ENCODE assay signal across 8 mouse cellular contexts in the genomic region with DNA sequence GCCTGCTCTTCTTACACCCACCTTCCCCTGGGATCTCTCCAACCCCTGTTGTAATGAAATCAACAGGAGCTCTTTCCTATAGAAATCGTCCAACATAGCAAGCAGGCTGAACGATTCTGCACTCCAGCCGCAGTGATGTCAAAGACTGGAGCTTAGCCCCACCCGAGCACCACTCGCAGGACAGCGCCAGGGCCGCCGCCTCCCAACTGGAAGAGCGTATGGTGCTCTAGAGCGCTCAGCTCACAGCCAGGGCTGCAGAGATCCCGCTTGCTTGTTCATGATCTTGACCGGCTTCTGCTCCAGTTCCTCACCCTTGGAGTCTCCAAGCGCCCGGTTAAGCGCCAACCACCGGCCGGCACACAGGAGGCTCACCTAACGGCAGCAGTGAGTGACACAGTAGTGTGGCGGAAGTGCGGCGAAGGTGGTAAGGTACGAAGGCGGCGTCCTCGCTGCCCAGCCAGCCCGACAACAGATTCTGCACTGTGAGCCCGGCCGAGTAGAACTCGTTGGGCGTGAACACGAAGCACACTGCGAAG. TPM values are rescaled to one million over a fixed set of nuclear protein-coding genes. Genes with fewer than 3 reads are reported as not detected.
A peak's percentile ranks its signal among the peaks of the same experiment; 100 is the strongest.
DNase-seq lines count a peak whose midpoint lies in the region; TF ChIP-seq lines count a peak whose summit lies in the region.

No protein-coding gene starts in this region.

- no peak for TF ChIP-seq POLR2A in bone marrow macrophage, adult 2 months (IDR thresholded peaks at IDR 0.05; ENCODE audit: borderline replicate concordance, low read depth, low read length)

- H3K27ac ChIP-seq in layer of hippocampus, adult 2 months = peak overlapping the region; percentile 99
- H3K27ac ChIP-seq in bone marrow macrophage, adult 2 months (ENCODE audit: insufficient read depth, low read depth, low read length) = peak overlapping the region; percentile 68
- H3K27ac ChIP-seq in hindbrain, embryonic 10.5 days = peak overlapping the region; percentile 96

- peak overlapping the region; percentile 84 for H3K4me3 ChIP-seq in layer of hippocampus, adult 2 months
- H3K4me3 ChIP-seq in bone marrow macrophage, adult 2 months (ENCODE audit: insufficient read depth, low read length) = peak overlapping the region; percentile 97
- H3K4me3 ChIP-seq in hindbrain, embryonic 10.5 days = peak overlapping the region; percentile 86

- H3K27me3 ChIP-seq in hindbrain, embryonic 10.5 days (ENCODE audit: insufficient read depth, poor library complexity, severe bottlenecking) = no peaks in the 10 kb centered on the region

- peaks cover 52% of the 10 kb centered on the region for H3K36me3 ChIP-seq in hindbrain, embryonic 10.5 days

- peaks cover 14% of the 10 kb centered on the region for H3K4me1 ChIP-seq in bone marrow macrophage, adult 2 months (ENCODE audit: control insufficient read depth, insufficient read depth, low read length)
- peaks cover 63% of the 10 kb centered on the region for H3K4me1 ChIP-seq in hindbrain, embryonic 10.5 days (replicated peaks)

- no peaks in the 10 kb centered on the region for H3K9me3 ChIP-seq in hindbrain, embryonic 10.5 days

- TF ChIP-seq CTCF in layer of hippocampus, adult 2 months (conservative IDR thresholded peaks at IDR 0.05) = no peak; the same call in 1 of the 2 replicates
- TF ChIP-seq CTCF in bone marrow macrophage, adult 2 months (IDR thresholded peaks at IDR 0.05; ENCODE audit: low read depth, low read length) = no peak

- DNase-seq in layer of hippocampus, adult 2 months (ENCODE audit: low spot score in 2 of 2) = peak in 1 of 2 experiments; percentile 33
- no peak for DNase-seq in layer of hippocampus, postnatal 10 days (ENCODE audit: low spot score in 2 of 2)
- DNase-seq in hindbrain, embryonic 10.5 days (ENCODE audit: low spot score) = no peak
- DNase-seq in lung, postnatal 36 days = peak; percentile 86
- DNase-seq in adrenal gland, postnatal 10 days = no peak
- no peak for DNase-seq in layer of hippocampus, adult 8-10 months (ENCODE audit: low spot score in 2 of 2)
- DNase-seq in gastrocnemius, postnatal 10 days = no peak

- WGBS in hindbrain, embryonic 10.5 days = under 1% methylated on average over 32 of the region's 32 CpGs

RNA-seq across cellular contexts. Expression of a gene that starts 0.6 kb away (rescaled TPM):
- 1 to 10 TPM; 5.7 to 7.9 TPM for total RNA-seq in layer of hippocampus, adult 2 months (2021)
- total RNA-seq in layer of hippocampus, postnatal 10 days (2021) = 10 to 100 TPM; 12.4 to 14.1 TPM
- 58.6 and 69.4 TPM in 2 replicates for polyA plus RNA-seq in bone marrow macrophage, adult 2 months (2012; ENCODE audit: insufficient read depth, insufficient read length, missing spikeins)
- polyA plus RNA-seq in hindbrain, embryonic 10.5 days (2016; fragmentation: Nextera tagmentation; extraction: Ambion mirVana) = 259 and 305 TPM in 2 replicates
- total RNA-seq in adrenal gland, postnatal 10 days (2021) = 10 to 100 TPM; 24.0 to 31.5 TPM
- total RNA-seq in layer of hippocampus, adult 8-10 months (2022) = 1 to 10 TPM; 4.1 to 7.2 (median 4.4) TPM
- 10 to 100 TPM; 15.7 to 19.8 TPM for total RNA-seq in gastrocnemius, postnatal 10 days (2021)

RNA-seq across cellular contexts. Expression of a gene that starts 0.9 kb away (rescaled TPM):
- 10 to 100 TPM; 24.0 to 25.2 TPM for total RNA-seq in layer of hippocampus, adult 2 months (2021)
- 10 to 100 TPM; 21.4 to 22.4 TPM for total RNA-seq in layer of hippocampus, postnatal 10 days (2021)
- 11.4 and 14.4 TPM in 2 replicates for polyA plus RNA-seq in bone marrow macrophage, adult 2 months (2012; ENCODE audit: insufficient read depth, insufficient read length, missing spikeins)
- 37.1 and 40.9 TPM in 2 replicates for polyA plus RNA-seq in hindbrain, embryonic 10.5 days (2016; fragmentation: Nextera tagmentation; extraction: Ambion mirVana)
- 10 to 100 TPM; 18.6 to 21.7 TPM for total RNA-seq in adrenal gland, postnatal 10 days (2021)
- total RNA-seq in layer of hippocampus, adult 8-10 months (2022) = 10 to 100 TPM; 22.4 to 25.7 (median 25.2) TPM
- total RNA-seq in gastrocnemius, postnatal 10 days (2021) = 10 to 100 TPM; 16.0 to 17.7 TPM

RNA-seq across cellular contexts. Expression of a gene that starts 4.9 kb away (rescaled TPM):
- 10 to 100 TPM; 20.5 to 21.5 TPM for total RNA-seq in layer of hippocampus, adult 2 months (2021)
- total RNA-seq in layer of hippocampus, postnatal 10 days (2021) = 10 to 100 TPM; 28.7 to 31.7 TPM
- 77.1 and 84.1 TPM in 2 replicates for polyA plus RNA-seq in bone marrow macrophage, adult 2 months (2012; ENCODE audit: insufficient read depth, insufficient read length, missing spikeins)
- 255 and 317 TPM in 2 replicates for polyA plus RNA-seq in hindbrain, embryonic 10.5 days (2016; fragmentation: Nextera tagmentation; extraction: Ambion mirVana)
- total RNA-seq in adrenal gland, postnatal 10 days (2021) = 10 to 100 TPM; 50.1 to 56.5 TPM
- total RNA-seq in layer of hippocampus, adult 8-10 months (2022) = 10 to 100 TPM; 18.1 to 28.3 (median 23.1) TPM
- total RNA-seq in gastrocnemius, postnatal 10 days (2021) = 10 to 100 TPM; 17.9 to 24.6 TPM

RNA-seq across cellular contexts. Expression of a gene that starts 27.6 kb away (rescaled TPM):
- under 1 TPM; 0.90 to 0.98 TPM for total RNA-seq in layer of hippocampus, adult 2 months (2021)
- under 1 TPM in 1 of 2 experiments, not detected in 1; 0.73 TPM for total RNA-seq in layer of hippocampus, postnatal 10 days (2021)
- 0.61 TPM in 1 of 2 replicates, not detected in the other for polyA plus RNA-seq in bone marrow macrophage, adult 2 months (2012; ENCODE audit: insufficient read depth, insufficient read length, missing spikeins)
- 0.77 and 1.2 TPM in 2 replicates for polyA plus RNA-seq in hindbrain, embryonic 10.5 days (2016; fragmentation: Nextera tagmentation; extraction: Ambion mirVana)
- under 1 TPM; 0.39 to 0.48 TPM for total RNA-seq in adrenal gland, postnatal 10 days (2021)
- 1 to 10 TPM in 2 of 4 experiments, under 1 TPM in 2; 0.61 to 1.1 (median 0.89) TPM for total RNA-seq in layer of hippocampus, adult 8-10 months (2022)
- total RNA-seq in gastrocnemius, postnatal 10 days (2021) = 1 to 10 TPM; 1.1 to 1.5 TPM

RNA-seq across cellular contexts. Expression of a gene that starts 27.9 kb away (rescaled TPM):
- total RNA-seq in layer of hippocampus, adult 2 months (2021) = 10 to 100 TPM; 25.2 to 29.5 TPM
- 10 to 100 TPM; 20.4 to 24.0 TPM for total RNA-seq in layer of hippocampus, postnatal 10 days (2021)
- 16.0 and 17.8 TPM in 2 replicates for polyA plus RNA-seq in bone marrow macrophage, adult 2 months (2012; ENCODE audit: insufficient read depth, insufficient read length, missing spikeins)
- 58.8 and 68.1 TPM in 2 replicates for polyA plus RNA-seq in hindbrain, embryonic 10.5 days (2016; fragmentation: Nextera tagmentation; extraction: Ambion mirVana)
- total RNA-seq in adrenal gland, postnatal 10 days (2021) = 10 to 100 TPM; 25.2 to 28.6 TPM
- total RNA-seq in layer of hippocampus, adult 8-10 months (2022) = 10 to 100 TPM; 23.1 to 28.3 (median 24.0) TPM
- total RNA-seq in gastrocnemius, postnatal 10 days (2021) = 10 to 100 TPM; 52.0 to 56.6 TPM
